Comparison of ENCODE assay signal across 8 mouse cellular contexts in genomic region chr4:150909451-150910156, GRCm38 (mm10). TPM values are rescaled to one million over a fixed set of nuclear protein-coding genes. Genes with fewer than 3 reads are reported as not detected.
DNase-seq lines count a peak whose midpoint lies in the region; ATAC-seq and TF ChIP-seq lines count a peak whose summit lies in the region.

No protein-coding gene starts in this region.

- H3K4me2 ChIP-seq in forebrain, embryonic 15.5 days (replicated peaks), result peak overlapping the region; percentile 80

- peak overlapping the region; percentile 100 for H3K4me3 ChIP-seq in forebrain, embryonic 15.5 days
- H3K4me3 ChIP-seq in lung, adult 2 months (replicated peaks; ENCODE audit: extremely low read depth, low read depth, low read length), result peak overlapping the region; percentile 73

- TF ChIP-seq POLR2A in lung, adult 2 months (IDR thresholded peaks at IDR 0.05; ENCODE audit: borderline replicate concordance, extremely low read depth, low read depth, low read length), result peak; percentile 91; the same call in 1 of the 2 replicates

- intact Hi-C loops in heart, postnatal 25 days (cut with DNase I), result no loop called here

- H3K4me1 ChIP-seq in forebrain, embryonic 15.5 days, result peaks cover 30% of the 10 kb centered on the region
- H3K4me1 ChIP-seq in lung, adult 2 months (ENCODE audit: control insufficient read depth, insufficient read depth, low read length), result peaks cover 9% of the 10 kb centered on the region

- H3K9me3 ChIP-seq in forebrain, embryonic 15.5 days, result no peaks in the 10 kb centered on the region

- under 1% methylated on average over 55 of the region's 56 CpGs for WGBS in forebrain, embryonic 15.5 days
- WGBS in lung, adult 2 months, result under 1% methylated on average over 56 of the region's 56 CpGs

- peak; percentile 90 for ATAC-seq in forebrain, embryonic 15.5 days (replicated peaks)
- peak; percentile 72 for ATAC-seq in neutrophil, adult 5-6 weeks (ENCODE audit: extremely low read depth, insufficient number of reproducible peaks, low FRiP score, poor library complexity, severe bottlenecking)

- peak overlapping the region; percentile 85 for H3K27ac ChIP-seq in forebrain, embryonic 15.5 days (replicated peaks)

- no peaks in the 10 kb centered on the region for H3K27me3 ChIP-seq in forebrain, embryonic 15.5 days

- H3K9ac ChIP-seq in forebrain, embryonic 15.5 days (replicated peaks), result peak overlapping the region; percentile 98

- peak; percentile 99 for DNase-seq in ES-CJ7 (ENCODE audit: low read depth, low spot score)
- DNase-seq in cerebellum, adult 11 months, result peak; percentile 99
- peak; percentile 96 for DNase-seq in heart, postnatal 25 days (ENCODE audit: low spot score)
- peak; percentile 97 to 98 for DNase-seq in layer of hippocampus, adult 18-20 months (ENCODE audit: low spot score in 2 of 2)
- peak; percentile 98 for DNase-seq in lung, adult 2 months
- DNase-seq in thymus, adult 18-20 months, result peak; percentile 97 to 98

- TF ChIP-seq CTCF in lung, adult 2 months (IDR thresholded peaks at IDR 0.05; ENCODE audit: insufficient read depth, low read length), result no peak

- H3K36me3 ChIP-seq in forebrain, embryonic 15.5 days, result peaks cover 15% of the 10 kb centered on the region

RNA-seq across cellular contexts. Expression of gene Park7, which starts 4.6 kb away (rescaled TPM):
- 381 and 388 TPM in 2 replicates for polyA plus RNA-seq in forebrain, embryonic 15.5 days (2015; fragmentation: Nextera tagmentation; extraction: Ambion mirVana)
- total RNA-seq in heart, postnatal 25 days (2021), result 100 to 1,000 TPM; 232 to 242 TPM
- 100 to 1,000 TPM; 241 to 256 TPM for total RNA-seq in layer of hippocampus, adult 18-20 months (2021)
- polyA plus RNA-seq in lung, adult 2 months (2012; rRNA removed), result 80.9 and 112 TPM in 2 replicates
- total RNA-seq in neutrophil, adult 5-6 weeks (2017), result 111 and 114 TPM in 2 replicates

RNA-seq across cellular contexts. Expression of gene Tnfrsf9, which starts 4.8 kb away (rescaled TPM):
- polyA plus RNA-seq in forebrain, embryonic 15.5 days (2015; fragmentation: Nextera tagmentation; extraction: Ambion mirVana), result 0.19 and 0.29 TPM in 2 replicates
- total RNA-seq in heart, postnatal 25 days (2021), result under 1 TPM in 1 of 2 experiments, not detected in 1; 0.21 TPM
- under 1 TPM; 0.82 to 0.89 TPM for total RNA-seq in layer of hippocampus, adult 18-20 months (2021)
- polyA plus RNA-seq in lung, adult 2 months (2012; rRNA removed), result 0.54 and 1.0 TPM in 2 replicates
- total RNA-seq in neutrophil, adult 5-6 weeks (2017), result 0.23 TPM in 1 of 2 replicates, not detected in the other

RNA-seq across cellular contexts. Expression of gene Errfi1, which starts 55.9 kb away (rescaled TPM):
- polyA plus RNA-seq in forebrain, embryonic 15.5 days (2015; fragmentation: Nextera tagmentation; extraction: Ambion mirVana), result 16.2 and 17.3 TPM in 2 replicates
- total RNA-seq in heart, postnatal 25 days (2021), result 10 to 100 TPM; 15.0 to 16.6 TPM
- total RNA-seq in layer of hippocampus, adult 18-20 months (2021), result 10 to 100 TPM; 45.7 to 60.5 TPM
- polyA plus RNA-seq in lung, adult 2 months (2012; rRNA removed), result 53.7 and 85.0 TPM in 2 replicates
- total RNA-seq in neutrophil, adult 5-6 weeks (2017), result 5.2 and 6.3 TPM in 2 replicates

Comparison
In these comparisons a context has a peak if more than half of its experiments do, and no peak if none do; other contexts are left out.
1. Peak in every context shown above with its lines: DNase-seq, ATAC-seq, H3K4me3 ChIP-seq and H3K27ac ChIP-seq.